8 mouse cellular contexts compared by ENCODE assay signal in genomic region chr15:85315378-85316025, GRCm38 (mm10). TPM values are rescaled to one million over a fixed set of nuclear protein-coding genes. Genes with fewer than 3 reads are reported as not detected.
A peak's percentile ranks its signal among the peaks of the same experiment; 100 is the strongest.
DNase-seq lines count a peak whose midpoint lies in the region; ATAC-seq and TF ChIP-seq lines count a peak whose summit lies in the region.

No protein-coding gene starts in this region.

- no peaks in the 10 kb centered on the region for H3K4me1 ChIP-seq in forebrain, postnatal 0 days (ENCODE audit: insufficient read depth)
- H3K4me1 ChIP-seq in hindbrain, embryonic 13.5 days (replicated peaks), result peaks cover 30% of the 10 kb centered on the region
- 0 out of 2 replicates have a peak, but pooled peaks cover 7% of the 10 kb centered on the region for H3K4me1 ChIP-seq in midbrain, embryonic 12.5 days

- no peak overlapping the region for H3K9ac ChIP-seq in forebrain, postnatal 0 days
- no peak overlapping the region for H3K9ac ChIP-seq in hindbrain, embryonic 13.5 days
- no peak overlapping the region for H3K9ac ChIP-seq in midbrain, embryonic 12.5 days (replicated peaks)

- 36% methylated on average over 12 of the region's 13 CpGs for WGBS in forebrain, postnatal 0 days
- 37% methylated on average over 12 of the region's 13 CpGs for WGBS in hindbrain, embryonic 13.5 days
- 38% methylated on average over 11 of the region's 13 CpGs for WGBS in midbrain, embryonic 12.5 days

- no peak overlapping the region for H3K4me2 ChIP-seq in forebrain, postnatal 0 days (ENCODE audit: low read depth)
- H3K4me2 ChIP-seq in hindbrain, embryonic 13.5 days, result no peak overlapping the region
- H3K4me2 ChIP-seq in midbrain, embryonic 12.5 days (replicated peaks), result no peak overlapping the region

- H3K27me3 ChIP-seq in forebrain, postnatal 0 days (ENCODE audit: insufficient read depth, low read length), result no peaks in the 10 kb centered on the region
- no peaks in the 10 kb centered on the region for H3K27me3 ChIP-seq in hindbrain, embryonic 13.5 days
- H3K27me3 ChIP-seq in midbrain, embryonic 12.5 days, result peaks cover 45% of the 10 kb centered on the region

- peak; percentile 88 for ATAC-seq in forebrain, postnatal 0 days
- ATAC-seq in hindbrain, embryonic 13.5 days (ENCODE audit: low FRiP score), result 0 out of 2 replicates have a peak, but pooled peaks have one; percentile 52
- peak; percentile 23; the same call in 1 of the 2 replicates for ATAC-seq in midbrain, embryonic 12.5 days (ENCODE audit: low FRiP score, low read depth)

- H3K9me3 ChIP-seq in forebrain, postnatal 0 days (ENCODE audit: low read length), result no peaks in the 10 kb centered on the region
- H3K9me3 ChIP-seq in hindbrain, embryonic 13.5 days, result no peaks in the 10 kb centered on the region
- no peaks in the 10 kb centered on the region for H3K9me3 ChIP-seq in midbrain, embryonic 12.5 days

- peak; percentile 91 for TF ChIP-seq CTCF in forebrain, postnatal 0 days (IDR thresholded peaks at IDR 0.05; ENCODE audit: low read depth)

- H3K27ac ChIP-seq in forebrain, postnatal 0 days (ENCODE audit: low read depth, low read length), result no peak overlapping the region
- no peak overlapping the region for H3K27ac ChIP-seq in hindbrain, embryonic 13.5 days
- H3K27ac ChIP-seq in midbrain, embryonic 12.5 days (replicated peaks), result no peak overlapping the region

- H3K36me3 ChIP-seq in forebrain, postnatal 0 days (ENCODE audit: insufficient read depth), result no peaks in the 10 kb centered on the region
- no peaks in the 10 kb centered on the region for H3K36me3 ChIP-seq in hindbrain, embryonic 13.5 days
- no peaks in the 10 kb centered on the region for H3K36me3 ChIP-seq in midbrain, embryonic 12.5 days

- peak; percentile 87 for DNase-seq in NIH3T3 (ENCODE audit: low read depth)
- DNase-seq in cerebellum, adult 18-20 months, result peak; percentile 77 to 88
- DNase-seq in forebrain, postnatal 0 days, result peak; percentile 88
- peak; percentile 75 to 82 for DNase-seq in left cerebral cortex, adult 18-20 months (ENCODE audit: low spot score in 2 of 2)
- peak; percentile 58 for DNase-seq in skeletal muscle tissue, adult 2 months (ENCODE audit: low read depth, low spot score)
- no peak for DNase-seq in yolk sac, embryonic 10.5 days (ENCODE audit: low spot score)

- no peak overlapping the region for H3K4me3 ChIP-seq in forebrain, postnatal 0 days (ENCODE audit: low read depth, low read length)
- H3K4me3 ChIP-seq in hindbrain, embryonic 13.5 days, result no peak overlapping the region
- H3K4me3 ChIP-seq in midbrain, embryonic 12.5 days, result no peak overlapping the region

RNA-seq across cellular contexts. Expression of gene Atxn10, which starts 20.5 kb away (rescaled TPM):
- total RNA-seq in forebrain, postnatal 0 days (2014; rRNA removed), result 294 and 311 TPM in 2 replicates
- 498 and 536 TPM in 2 replicates for polyA plus RNA-seq in forebrain, postnatal 0 days (2015; fragmentation: Nextera tagmentation; extraction: Ambion mirVana)
- 515 and 529 TPM in 2 replicates for polyA plus RNA-seq in hindbrain, embryonic 13.5 days (2015; fragmentation: Nextera tagmentation; extraction: Ambion mirVana)
- 100 to 1,000 TPM; 267 to 276 TPM for total RNA-seq in left cerebral cortex, adult 18-20 months (2021)
- polyA plus RNA-seq in midbrain, embryonic 12.5 days (2016; fragmentation: Nextera tagmentation; extraction: Ambion mirVana), result 404 and 405 TPM in 2 replicates

Comparison
In these comparisons a context has a peak if more than half of its experiments do, and no peak if none do; other contexts are left out.
1. ATAC-seq: peak in every context shown above with its lines; median percentile 88 in forebrain, postnatal 0 days; 52 in hindbrain, embryonic 13.5 days; 23 in midbrain, embryonic 12.5 days.